Mouse (Mus musculus): Measurements from ENCODE around the gene Ms4a4b.

- TF ChIP-seq EP300 (IDR thresholded peaks at IDR 0.05; ENCODE audit: low read depth) (no peak), CTCF (IDR thresholded peaks at IDR 0.05; ENCODE audit: low read depth) (no peak)
Observed at GRCm38 (mm10) chr19:11492671-11493070, 49.3 kb downstream of the Ms4a4b start.
